Mouse (Mus musculus) heart, adult 9 months (tissue): ENCODE data around the gene Enpp1.

Experiments
- DNase-seq, 2 experiments: peaks; one replicate each; pipeline ENCODE4 v3.0.0; 2022; ENCODE audit warnings: low spot score in 2 of 2

Enpp1 gene

GRCm38 (mm10) chr10:24711071-24711470 lies 888 bp downstream of the Enpp1 start:
- no peak for DNase-seq

GRCm38 (mm10) chr10:24710361-24710760 lies 1.6 kb downstream of the Enpp1 start:
- DNase-seq = no peak

- no peak for DNase-seq
These were observed 4.2 kb downstream of the Enpp1 start for GRCm38 (mm10) chr10:24707745-24708144.

- no peak for DNase-seq
These were observed 5.4 kb downstream of the Enpp1 start for GRCm38 (mm10) chr10:24706431-24707140.

GRCm38 (mm10) chr10:24702698-24703097 lies 9.3 kb downstream of the Enpp1 start:
- no peak for DNase-seq

GRCm38 (mm10) chr10:24698131-24698775 lies 13.7 kb downstream of the Enpp1 start:
- no peak for DNase-seq

GRCm38 (mm10) chr10:24696761-24697160 lies 15.2 kb downstream of the Enpp1 start:
- no peak for DNase-seq

GRCm38 (mm10) chr10:24695786-24696185 lies 16.2 kb downstream of the Enpp1 start:
- DNase-seq = peak; percentile 48 to 50

- DNase-seq = no peak
These were observed 29.3 kb downstream of the Enpp1 start for GRCm38 (mm10) chr10:24682518-24683104.

- DNase-seq = no peak
These were observed 34.3 kb downstream of the Enpp1 start for GRCm38 (mm10) chr10:24677681-24678080.

- DNase-seq = peak in 1 of 2 experiments; percentile 2
These were observed 37.7 kb downstream of the Enpp1 start for GRCm38 (mm10) chr10:24674261-24674660.

GRCm38 (mm10) chr10:24672948-24673347 lies 39.0 kb downstream of the Enpp1 start:
- no peak for DNase-seq

- no peak for DNase-seq
These were observed 41.4 kb downstream of the Enpp1 start for GRCm38 (mm10) chr10:24670548-24670947.

GRCm38 (mm10) chr10:24650990-24651569 lies 60.9 kb downstream of the Enpp1 start:
- DNase-seq = no peak

- no peak for DNase-seq
These were observed 63.8 kb downstream of the Enpp1 start for GRCm38 (mm10) chr10:24647996-24648738.

GRCm38 (mm10) chr10:24645169-24645568 lies 66.8 kb downstream of the Enpp1 start:
- DNase-seq = peak; percentile 44 to 68

GRCm38 (mm10) chr10:24642796-24643580 lies 69.0 kb downstream of the Enpp1 start:
- DNase-seq = no peak

GRCm38 (mm10) chr10:24641416-24642140 lies 70.4 kb downstream of the Enpp1 start:
- DNase-seq = no peak

- no peak for DNase-seq
These were observed 71.6 kb downstream of the Enpp1 start for GRCm38 (mm10) chr10:24640186-24640875.

- DNase-seq = no peak
These were observed 72.4 kb downstream of the Enpp1 start for GRCm38 (mm10) chr10:24639596-24639995.
